Mouse (Mus musculus): Measurements from ENCODE around the gene Camta1. TPM values are rescaled to one million over a fixed set of nuclear protein-coding genes. Genes with fewer than 3 reads are reported as not detected.

Gene Camta1
- polyA plus RNA-seq, 1 experiment from 2014 or later = 171 TPM

DNA sequence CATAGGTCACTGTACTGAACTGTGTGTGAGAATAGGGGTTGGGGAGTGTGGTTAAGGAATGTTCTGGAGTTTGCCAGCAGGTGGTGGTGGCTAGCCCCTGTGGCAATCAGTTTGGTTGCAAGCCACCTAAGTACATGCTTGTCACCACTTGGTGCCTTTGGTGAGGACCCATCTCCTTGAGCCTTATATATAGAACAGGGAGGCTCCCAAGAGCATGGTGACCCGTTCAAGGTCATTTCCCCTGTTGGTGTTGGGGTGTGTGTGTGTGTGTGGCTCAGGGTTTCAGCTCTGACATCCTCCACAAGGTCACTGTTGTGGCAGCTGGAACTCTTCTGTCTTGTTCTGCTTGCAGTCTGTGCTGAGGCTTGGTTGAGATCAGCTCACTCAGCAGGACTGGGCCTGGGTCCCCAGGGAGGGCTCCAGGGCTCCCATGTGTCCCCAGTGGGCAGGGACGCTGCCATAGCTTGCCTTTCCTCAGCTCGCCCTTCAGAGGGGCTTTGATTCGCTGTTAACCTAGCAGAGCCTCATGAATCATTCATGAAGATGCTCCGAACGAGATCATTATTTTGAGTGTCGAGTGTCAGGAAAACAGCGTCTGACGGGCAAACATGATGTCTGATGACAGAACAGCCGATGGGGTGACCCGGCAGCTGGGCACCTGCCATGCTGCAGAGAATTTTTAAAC is 667.5 kb downstream of the Camta1 start:
- DNase-seq (ENCODE audit: low spot score) (no peak), ATAC-seq (ENCODE audit: low FRiP score) (peak; percentile 63; the same call in 1 of the 2 replicates)
- Histone ChIP-seq H3K27me3 (ENCODE audit: control insufficient read depth, insufficient read depth, low read length) (no peaks in the 10 kb centered on the region), H3K4me1 (replicated peaks; ENCODE audit: control insufficient read depth, insufficient read depth, low read length) (peaks cover 24% of the 10 kb centered on the region), H3K9ac (no peak overlapping the region), H3K4me2 (replicated peaks) (no peak overlapping the region), H3K4me3 (replicated peaks; ENCODE audit: low read length) (no peak overlapping the region), H3K27ac (peak overlapping the region; percentile 58; the same call in 1 of the 2 replicates), H3K36me3 (replicated peaks; ENCODE audit: control insufficient read depth, insufficient read depth) (no peaks in the 10 kb centered on the region), H3K9me3 (ENCODE audit: control insufficient read depth, low read length) (no peaks in the 10 kb centered on the region)
- WGBS = 10% methylated on average over 11 of the region's 11 CpGs

DNA sequence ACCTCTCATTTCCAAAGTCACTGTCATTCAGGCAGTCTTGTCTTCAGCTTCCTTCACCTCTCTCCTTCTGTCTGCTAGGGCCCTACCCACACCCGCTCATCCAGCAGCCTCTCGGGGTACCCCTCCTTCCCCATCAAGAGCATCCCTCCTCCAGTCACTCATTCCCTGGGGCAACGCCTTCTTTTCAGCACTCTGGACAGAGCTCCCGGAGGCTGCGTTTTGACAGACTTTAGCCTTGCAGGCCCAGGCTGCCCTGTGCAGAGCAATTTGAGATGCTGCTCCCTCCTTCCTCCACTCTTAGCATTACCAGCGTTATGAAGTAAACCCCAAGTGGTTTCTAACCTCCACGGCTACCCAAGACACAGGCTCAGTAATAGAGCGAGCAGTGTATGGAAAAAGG is 675.2 kb downstream of the Camta1 start:
- 0 out of 2 replicates have a peak, but pooled peaks cover 6% of the 10 kb centered on the region for H3K27me3 ChIP-seq (ENCODE audit: control insufficient read depth, insufficient read depth, low read length)
- no peaks in the 10 kb centered on the region for H3K9me3 ChIP-seq (ENCODE audit: control insufficient read depth, low read length)
- H3K4me1 ChIP-seq (replicated peaks; ENCODE audit: control insufficient read depth, insufficient read depth, low read length) = peaks cover 17% of the 10 kb centered on the region
- no peaks in the 10 kb centered on the region for H3K36me3 ChIP-seq (replicated peaks; ENCODE audit: control insufficient read depth, insufficient read depth)
- ATAC-seq (ENCODE audit: low FRiP score) (0 out of 2 replicates have a peak, but pooled peaks have one; percentile 34), DNase-seq (ENCODE audit: low spot score) (peak; percentile 68)
- 0 out of 2 replicates have a peak overlapping the region, but pooled peaks have one; percentile 36 for H3K9ac ChIP-seq
- no peak overlapping the region for H3K4me3 ChIP-seq (replicated peaks; ENCODE audit: low read length)
- H3K27ac ChIP-seq = peak overlapping the region; percentile 70
- WGBS = 12% methylated on average over 8 of the region's 8 CpGs
- H3K4me2 ChIP-seq (replicated peaks) = no peak overlapping the region

- H3K36me3 ChIP-seq (replicated peaks; ENCODE audit: control insufficient read depth, insufficient read depth) = no peaks in the 10 kb centered on the region
- no peak overlapping the region for H3K4me2 ChIP-seq (replicated peaks)
- H3K9ac ChIP-seq = no peak overlapping the region
- no peak overlapping the region for H3K4me3 ChIP-seq (replicated peaks; ENCODE audit: low read length)
- H3K27ac ChIP-seq = no peak overlapping the region
- H3K9me3 ChIP-seq (ENCODE audit: control insufficient read depth, low read length) = no peaks in the 10 kb centered on the region
- 0 out of 2 replicates have a peak, but pooled peaks cover 6% of the 10 kb centered on the region for H3K27me3 ChIP-seq (ENCODE audit: control insufficient read depth, insufficient read depth, low read length)
- 17% methylated on average over 1 of the region's 1 CpGs for WGBS
- H3K4me1 ChIP-seq (replicated peaks; ENCODE audit: control insufficient read depth, insufficient read depth, low read length) = peaks cover 22% of the 10 kb centered on the region
- DNase-seq (ENCODE audit: low spot score) (no peak), ATAC-seq (ENCODE audit: low FRiP score) (no peak)
These were observed 675.9 kb downstream of the Camta1 start for GRCm38 (mm10) chr4:151185750-151186149.

- H3K27me3 ChIP-seq (ENCODE audit: control insufficient read depth, insufficient read depth, low read length) = peaks cover 16% of the 10 kb centered on the region; the same call in 1 of the 2 replicates
- DNase-seq (ENCODE audit: low spot score) = peak; percentile 74
- no peak overlapping the region for H3K4me2 ChIP-seq (replicated peaks)
- H3K27ac ChIP-seq = no peak overlapping the region
- no peaks in the 10 kb centered on the region for H3K9me3 ChIP-seq (ENCODE audit: control insufficient read depth, low read length)
- 25% methylated on average over 7 of the region's 7 CpGs for WGBS
- H3K4me1 ChIP-seq (replicated peaks; ENCODE audit: control insufficient read depth, insufficient read depth, low read length) = peaks cover 27% of the 10 kb centered on the region
- no peaks in the 10 kb centered on the region for H3K36me3 ChIP-seq (replicated peaks; ENCODE audit: control insufficient read depth, insufficient read depth)
- ATAC-seq (ENCODE audit: low FRiP score) = no peak; the same call in 1 of the 2 replicates
- H3K9ac ChIP-seq = no peak overlapping the region
- no peak overlapping the region for H3K4me3 ChIP-seq (replicated peaks; ENCODE audit: low read length)
These were observed 681.2 kb downstream of the Camta1 start for GRCm38 (mm10) chr4:151180394-151180902.

DNA sequence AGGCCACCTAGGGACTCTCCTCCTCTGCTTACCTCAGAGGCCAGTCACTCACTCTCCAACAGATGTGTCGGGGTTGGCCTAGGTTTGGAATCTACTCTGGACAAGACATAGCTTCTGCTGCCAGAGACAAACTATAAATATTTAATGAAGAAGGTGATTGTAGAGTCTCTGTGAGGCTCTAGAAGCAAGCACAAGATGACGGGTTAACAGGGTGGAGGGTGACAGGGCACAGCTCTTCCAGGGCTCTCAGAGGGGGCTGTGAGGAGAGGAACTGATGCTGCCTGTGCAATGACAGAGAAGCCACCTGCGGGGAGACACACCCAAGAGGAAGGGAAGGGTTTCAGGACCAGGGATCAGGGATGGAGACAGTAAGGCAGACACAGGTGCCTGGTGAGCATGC is 682.0 kb downstream of the Camta1 start:
- ATAC-seq (ENCODE audit: low FRiP score) = no peak
- Histone ChIP-seq H3K36me3 (replicated peaks; ENCODE audit: control insufficient read depth, insufficient read depth) (no peaks in the 10 kb centered on the region), H3K4me2 (replicated peaks) (no peak overlapping the region), H3K9me3 (ENCODE audit: control insufficient read depth, low read length) (no peaks in the 10 kb centered on the region), H3K4me1 (replicated peaks; ENCODE audit: control insufficient read depth, insufficient read depth, low read length) (peaks cover 27% of the 10 kb centered on the region), H3K27me3 (ENCODE audit: control insufficient read depth, insufficient read depth, low read length) (peaks cover 20% of the 10 kb centered on the region; the same call in 1 of the 2 replicates), H3K4me3 (replicated peaks; ENCODE audit: low read length) (no peak overlapping the region), H3K9ac (no peak overlapping the region), H3K27ac (peak overlapping the region; percentile 69)
- WGBS = 60% methylated on average over 3 of the region's 3 CpGs
- DNase-seq (ENCODE audit: low spot score) = no peak

DNA sequence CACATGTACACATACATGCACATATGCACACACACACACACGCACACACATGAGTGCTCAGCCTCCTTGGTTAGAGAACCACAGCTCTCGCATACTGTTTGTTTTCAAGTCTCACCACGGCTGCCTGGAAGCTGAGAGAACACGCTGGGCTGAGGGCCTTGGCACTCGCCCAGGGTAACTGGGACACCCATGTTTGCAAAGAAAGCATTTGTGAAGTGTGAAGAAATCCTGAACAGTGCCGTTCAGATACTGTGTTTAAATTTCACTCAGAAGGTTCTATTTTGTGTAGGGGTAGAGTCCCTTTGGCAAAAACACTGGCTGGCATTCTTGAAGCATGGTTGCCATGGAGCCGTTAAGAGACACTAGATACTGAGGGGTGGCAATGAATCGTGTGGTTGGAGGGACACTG is 682.7 kb downstream of the Camta1 start:
- Histone ChIP-seq H3K27ac (peak overlapping the region; percentile 69; the same call in 1 of the 2 replicates), H3K9ac (no peak overlapping the region), H3K4me3 (replicated peaks; ENCODE audit: low read length) (no peak overlapping the region), H3K36me3 (replicated peaks; ENCODE audit: control insufficient read depth, insufficient read depth) (no peaks in the 10 kb centered on the region), H3K27me3 (ENCODE audit: control insufficient read depth, insufficient read depth, low read length) (peaks cover 20% of the 10 kb centered on the region; the same call in 1 of the 2 replicates), H3K4me2 (replicated peaks) (no peak overlapping the region), H3K4me1 (replicated peaks; ENCODE audit: control insufficient read depth, insufficient read depth, low read length) (peaks cover 27% of the 10 kb centered on the region), H3K9me3 (ENCODE audit: control insufficient read depth, low read length) (no peaks in the 10 kb centered on the region)
- DNase-seq (ENCODE audit: low spot score) (peak; percentile 70), ATAC-seq (ENCODE audit: low FRiP score) (peak; percentile 67; the same call in 1 of the 2 replicates)
- 32% methylated on average over 8 of the region's 8 CpGs for WGBS

DNA sequence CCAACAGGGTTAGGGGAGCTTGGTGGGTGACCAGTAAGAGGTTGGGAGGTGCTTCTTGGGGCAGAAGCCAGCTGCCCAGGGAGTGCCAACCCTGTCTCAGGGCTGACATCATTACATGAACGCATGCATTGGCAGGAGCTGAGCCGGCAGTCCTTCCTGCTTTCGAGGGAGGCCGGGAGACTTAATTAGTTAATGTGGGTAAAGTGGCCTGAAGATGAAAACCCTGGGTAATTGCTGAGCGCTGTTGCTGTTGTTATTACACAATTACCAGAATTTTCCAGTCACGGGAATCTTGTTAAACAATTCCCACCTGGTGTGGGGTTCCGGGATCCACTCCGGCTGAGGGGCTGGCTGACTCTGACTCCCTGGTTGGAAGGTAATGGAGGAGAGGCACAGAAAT is 689.1 kb downstream of the Camta1 start:
- Histone ChIP-seq H3K27ac (0 out of 2 replicates have a peak overlapping the region, but pooled peaks have one; percentile 4), H3K4me3 (replicated peaks; ENCODE audit: low read length) (no peak overlapping the region), H3K9ac (no peak overlapping the region), H3K4me1 (replicated peaks; ENCODE audit: control insufficient read depth, insufficient read depth, low read length) (peaks cover 23% of the 10 kb centered on the region), H3K9me3 (ENCODE audit: control insufficient read depth, low read length) (no peaks in the 10 kb centered on the region), H3K4me2 (replicated peaks) (no peak overlapping the region), H3K27me3 (ENCODE audit: control insufficient read depth, insufficient read depth, low read length) (peaks cover 22% of the 10 kb centered on the region), H3K36me3 (replicated peaks; ENCODE audit: control insufficient read depth, insufficient read depth) (no peaks in the 10 kb centered on the region)
- ATAC-seq (ENCODE audit: low FRiP score) (no peak), DNase-seq (ENCODE audit: low spot score) (no peak)
- 46% methylated on average over 8 of the region's 8 CpGs for WGBS

DNA sequence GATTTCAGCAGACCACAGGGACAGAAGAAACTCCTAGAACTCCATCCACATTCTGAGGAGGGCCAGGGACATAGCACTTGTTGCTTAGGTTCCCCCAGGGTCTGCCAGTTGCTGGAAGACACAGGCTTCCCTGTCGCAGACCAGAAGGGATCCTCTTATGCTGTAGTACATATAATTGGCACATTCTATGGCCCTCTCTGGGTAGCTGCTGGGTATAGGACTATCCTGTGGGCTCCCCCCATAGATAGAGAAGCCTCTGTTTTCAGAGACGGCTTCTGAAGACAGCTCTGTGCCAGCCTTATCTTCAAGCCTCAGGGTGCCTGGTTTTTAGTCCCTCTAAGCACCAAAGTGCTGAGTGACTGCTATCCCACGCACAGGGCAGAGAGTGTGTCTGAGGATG is 690.6 kb downstream of the Camta1 start:
- DNase-seq (ENCODE audit: low spot score) = no peak
- H3K27me3 ChIP-seq (ENCODE audit: control insufficient read depth, insufficient read depth, low read length) = peaks cover 30% of the 10 kb centered on the region
- ATAC-seq (ENCODE audit: low FRiP score) = no peak
- H3K9me3 ChIP-seq (ENCODE audit: control insufficient read depth, low read length) = no peaks in the 10 kb centered on the region
- peaks cover 23% of the 10 kb centered on the region for H3K4me1 ChIP-seq (replicated peaks; ENCODE audit: control insufficient read depth, insufficient read depth, low read length)
- 0 out of 2 replicates have a peak overlapping the region, but pooled peaks have one; percentile 40 for H3K9ac ChIP-seq
- 63% methylated on average over 3 of the region's 3 CpGs for WGBS
- no peak overlapping the region for H3K4me3 ChIP-seq (replicated peaks; ENCODE audit: low read length)
- peak overlapping the region; percentile 36; the same call in 1 of the 2 replicates for H3K4me2 ChIP-seq (replicated peaks)
- H3K27ac ChIP-seq = peak overlapping the region; percentile 72
- H3K36me3 ChIP-seq (replicated peaks; ENCODE audit: control insufficient read depth, insufficient read depth) = no peaks in the 10 kb centered on the region

- ATAC-seq (ENCODE audit: low FRiP score) = no peak
- H3K27me3 ChIP-seq (ENCODE audit: control insufficient read depth, insufficient read depth, low read length) = peaks cover 26% of the 10 kb centered on the region
- peak; percentile 50 for DNase-seq (ENCODE audit: low spot score)
- H3K9me3 ChIP-seq (ENCODE audit: control insufficient read depth, low read length) = no peaks in the 10 kb centered on the region
- H3K9ac ChIP-seq = peak overlapping the region; percentile 40
- peaks cover 28% of the 10 kb centered on the region for H3K4me1 ChIP-seq (replicated peaks; ENCODE audit: control insufficient read depth, insufficient read depth, low read length)
- no peaks in the 10 kb centered on the region for H3K36me3 ChIP-seq (replicated peaks; ENCODE audit: control insufficient read depth, insufficient read depth)
- H3K27ac ChIP-seq = peak overlapping the region; percentile 72
- H3K4me2 ChIP-seq (replicated peaks) = peak overlapping the region; percentile 36
- H3K4me3 ChIP-seq (replicated peaks; ENCODE audit: low read length) = no peak overlapping the region
- whole genome bisulfite sequencing = 35% methylated on average over 18 of the region's 18 CpGs
These were observed 691.0 kb downstream of the Camta1 start for GRCm38 (mm10) chr4:151170658-151171057.
